Mouse (Mus musculus) ES-Bruce4 (cell line): Measurements from ENCODE around the gene Snorc.

ENCODE experiments used
- CTCF ChIP-seq: IDR thresholded peaks from one replicate; pipeline ENCODE4 v1.8.1; 2011; ENCODE audit warnings: low read depth, low read length
- EP300 ChIP-seq: IDR thresholded peaks from 2 replicates; pipeline ENCODE4 v1.6.1; 2011; ENCODE audit warnings: low read depth, low read length; ENCODE audit not compliant: insufficient read depth

GRCm38 (mm10) chr1:87436583-87436982, 33.5 kb upstream of the Snorc start:
- no peak for TF ChIP-seq CTCF
- TF ChIP-seq EP300, result no peak
